Mouse (Mus musculus) adipocyte (in vitro differentiated cells): ENCODE results near the gene Pi4k2a.
A peak's percentile ranks its signal among the peaks of the same experiment; 100 is the strongest.

Experiments used
- DNase-seq: peaks from one replicate; pipeline ENCODE4 v3.0.0-alpha.2; 2016; ENCODE audit warnings: low spot score

The Pi4k2a gene

DNA sequence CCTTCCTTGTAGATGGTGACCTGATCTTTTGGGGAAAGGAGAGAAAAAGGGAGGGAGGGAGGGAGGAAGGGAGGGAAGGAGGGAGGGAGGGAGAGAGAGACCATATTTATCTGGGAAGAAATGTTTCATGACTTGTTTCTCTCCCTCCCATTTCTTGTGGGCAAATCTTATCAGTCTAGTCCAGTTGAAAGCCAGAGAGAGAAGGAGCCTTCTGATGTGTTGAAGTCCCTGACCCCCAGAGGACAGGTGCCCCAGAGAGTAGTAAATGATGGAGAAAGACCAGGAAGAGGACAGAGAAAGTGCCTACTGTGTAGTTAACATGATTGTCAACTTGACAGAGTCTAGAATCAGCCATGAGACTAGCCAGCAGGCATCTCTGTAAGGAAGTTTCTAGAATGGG lies 44.8 kb downstream of the Pi4k2a start:
- DNase-seq, result no peak

DNA sequence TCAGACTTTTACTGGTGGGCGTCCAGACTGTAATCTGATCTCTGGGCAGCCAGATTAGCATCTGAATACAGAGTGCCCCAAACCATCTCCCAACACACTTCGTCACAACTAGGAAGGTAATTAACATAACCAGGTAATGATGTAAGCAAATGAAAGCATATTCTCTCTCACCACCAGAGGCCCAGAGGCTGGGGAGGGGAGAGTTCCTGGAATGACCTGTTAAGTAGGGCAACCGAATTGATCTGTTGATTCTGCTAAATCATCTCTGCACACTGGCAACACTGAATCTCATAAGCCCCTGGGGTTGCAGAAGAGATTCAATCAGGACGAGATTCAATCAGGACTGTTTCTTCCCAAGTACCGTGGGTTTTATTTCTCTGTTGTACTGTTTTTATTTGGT lies 45.9 kb downstream of the Pi4k2a start:
- no peak for DNase-seq

DNA sequence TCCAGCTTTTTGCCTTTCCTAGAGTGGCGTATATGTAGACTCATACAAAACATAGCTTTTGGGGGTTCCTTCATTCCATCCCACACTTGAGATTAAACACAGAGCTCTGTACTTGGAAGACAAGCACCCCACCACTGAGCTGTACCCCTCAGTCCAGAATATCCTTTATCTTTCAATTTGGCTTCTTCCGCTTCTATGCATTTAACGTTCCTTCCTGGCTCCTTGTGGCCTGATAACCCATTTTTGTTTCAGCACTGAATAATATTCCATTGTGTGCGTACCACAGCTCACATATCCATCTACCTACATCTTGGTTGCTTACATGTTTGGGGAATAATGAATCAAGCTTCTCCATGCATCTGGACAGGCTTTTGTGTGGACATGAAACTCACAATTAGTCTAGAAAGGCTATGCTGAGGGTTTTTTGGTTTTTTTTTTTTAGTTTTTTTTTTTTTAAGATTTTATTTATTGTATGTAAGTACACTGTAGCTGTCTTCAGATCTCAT lies 47.0 kb downstream of the Pi4k2a start:
- DNase-seq, result no peak

DNA sequence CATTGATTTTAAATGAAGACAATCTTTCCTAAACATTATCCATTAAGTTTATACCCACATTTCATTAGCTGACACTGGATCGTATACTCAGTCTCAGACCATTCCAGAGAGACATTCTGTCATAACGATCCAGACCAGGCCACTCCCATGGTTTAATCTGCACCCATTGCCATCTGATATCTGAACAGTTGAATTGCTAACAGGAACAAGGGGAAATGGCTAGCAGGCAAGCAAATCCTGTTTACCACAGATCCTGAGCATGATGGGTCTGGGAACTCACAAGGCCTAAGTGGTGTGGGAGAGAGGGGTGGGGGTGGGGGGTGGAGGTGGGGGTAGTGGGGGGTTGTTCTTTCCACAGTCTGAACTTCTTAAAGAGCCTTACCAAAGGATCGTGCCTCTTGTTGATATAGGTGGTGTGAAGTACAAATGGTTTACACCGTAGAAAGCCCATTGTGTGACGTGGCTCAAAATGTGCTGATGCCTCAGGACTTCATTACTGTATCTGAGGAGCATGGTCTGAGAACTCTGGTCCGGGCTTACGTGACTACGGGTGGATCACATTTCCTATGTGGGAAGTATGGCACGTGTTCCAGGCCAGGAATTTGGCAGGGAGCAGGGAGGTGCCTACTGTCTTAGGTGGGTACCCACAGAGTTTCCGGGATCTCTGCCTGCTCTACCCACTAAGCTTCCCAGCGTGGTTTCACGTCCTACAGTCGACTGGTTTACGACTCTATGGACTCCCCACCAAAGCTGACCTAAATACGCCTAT lies 48.4 kb downstream of the Pi4k2a start:
- no peak for DNase-seq

DNA sequence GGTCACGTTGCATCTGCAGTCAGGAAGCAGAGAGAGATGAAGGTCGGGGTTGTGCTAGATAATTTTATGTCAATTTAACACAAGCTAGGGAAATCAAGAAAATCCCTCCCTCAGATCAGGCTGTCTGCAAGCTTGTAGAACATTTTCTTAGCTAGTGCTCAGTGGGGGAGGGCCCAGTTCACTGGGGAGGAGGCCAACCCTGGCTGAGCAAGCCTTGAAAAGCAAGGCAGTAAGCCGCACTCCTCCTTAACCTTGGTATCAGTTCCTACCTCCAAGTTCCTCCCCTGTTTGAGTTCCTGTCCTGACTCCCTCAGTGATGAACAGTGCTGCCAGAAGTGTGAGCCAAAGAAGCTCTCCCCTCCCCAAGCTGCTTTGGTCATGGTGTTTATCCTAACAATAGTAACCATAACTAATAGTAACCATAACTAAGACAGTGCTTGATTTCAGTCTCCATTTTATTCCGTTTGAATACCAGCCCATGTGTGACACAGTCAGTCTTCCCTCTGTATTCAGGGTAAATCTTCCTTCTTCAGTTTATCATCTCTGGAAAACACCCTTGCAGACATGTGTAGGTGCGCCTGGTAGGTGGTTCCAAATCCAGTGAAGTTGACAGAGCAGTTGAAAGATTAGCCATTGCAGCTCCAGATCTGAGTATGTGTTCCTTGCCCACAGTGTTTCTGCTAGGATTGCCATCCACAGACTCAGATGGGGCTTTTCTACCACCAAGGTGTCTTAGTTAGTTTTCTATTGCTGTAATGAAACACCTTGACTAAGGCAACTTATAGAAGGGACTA lies 49.7 kb downstream of the Pi4k2a start:
- no peak for DNase-seq

DNA sequence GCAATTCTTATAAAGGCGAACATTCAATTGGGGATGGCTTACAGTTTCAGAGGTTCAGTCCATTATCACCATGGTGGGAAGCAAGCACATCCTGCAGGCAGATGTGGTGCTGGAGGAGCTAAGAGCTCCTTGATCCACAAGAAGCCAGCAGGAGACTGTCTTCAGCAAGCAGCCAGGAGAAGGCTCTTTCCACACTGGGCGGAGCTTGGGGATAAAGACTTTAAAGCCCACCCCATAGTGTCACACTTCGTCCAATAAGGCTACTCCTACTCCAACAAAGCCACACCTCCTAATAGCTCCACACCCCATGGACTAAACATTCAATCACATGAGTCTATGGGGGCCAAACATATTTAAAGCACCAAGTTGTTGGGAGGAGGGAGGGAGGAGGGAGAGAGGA lies 51.7 kb downstream of the Pi4k2a start:
- DNase-seq, result no peak

DNA sequence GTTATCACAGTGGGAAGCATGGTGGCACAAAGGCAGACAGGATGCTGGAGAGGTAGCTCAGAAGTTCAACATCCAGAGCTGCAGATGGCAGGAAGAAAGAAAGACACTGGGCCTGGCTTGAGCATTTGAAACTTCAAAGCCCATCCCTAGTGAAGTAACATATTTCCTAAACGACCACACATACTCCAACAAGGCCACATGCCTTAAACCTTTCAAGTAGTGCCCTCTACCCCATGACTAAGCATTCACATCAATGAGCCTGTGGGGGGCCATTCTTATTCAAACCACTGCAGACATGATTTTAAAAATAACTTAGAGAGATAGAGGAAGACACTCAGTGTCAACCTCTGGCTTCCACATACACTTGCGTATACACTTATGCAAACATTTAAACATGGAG lies 52.5 kb downstream of the Pi4k2a start:
- DNase-seq, result no peak

DNA sequence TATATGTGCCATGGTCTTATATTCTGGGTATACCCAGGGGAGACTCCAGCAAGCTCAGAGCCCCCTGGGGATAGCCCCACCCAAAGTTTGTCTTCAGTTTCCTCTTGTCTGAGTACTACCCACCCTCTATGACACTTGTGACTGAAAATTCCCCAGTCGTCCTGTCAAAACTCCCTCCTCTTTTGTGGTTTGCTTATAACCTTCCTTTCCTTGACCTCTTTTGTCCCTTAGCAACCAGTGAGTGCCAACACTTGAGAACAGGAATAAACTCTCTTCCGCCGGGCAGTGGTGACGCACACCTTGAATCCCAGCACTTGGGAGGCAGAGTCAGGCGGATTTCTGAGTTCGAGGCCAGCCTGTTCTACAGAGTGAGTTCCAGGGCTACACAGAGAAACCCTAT lies 53.8 kb downstream of the Pi4k2a start:
- DNase-seq, result peak; percentile 43

DNA sequence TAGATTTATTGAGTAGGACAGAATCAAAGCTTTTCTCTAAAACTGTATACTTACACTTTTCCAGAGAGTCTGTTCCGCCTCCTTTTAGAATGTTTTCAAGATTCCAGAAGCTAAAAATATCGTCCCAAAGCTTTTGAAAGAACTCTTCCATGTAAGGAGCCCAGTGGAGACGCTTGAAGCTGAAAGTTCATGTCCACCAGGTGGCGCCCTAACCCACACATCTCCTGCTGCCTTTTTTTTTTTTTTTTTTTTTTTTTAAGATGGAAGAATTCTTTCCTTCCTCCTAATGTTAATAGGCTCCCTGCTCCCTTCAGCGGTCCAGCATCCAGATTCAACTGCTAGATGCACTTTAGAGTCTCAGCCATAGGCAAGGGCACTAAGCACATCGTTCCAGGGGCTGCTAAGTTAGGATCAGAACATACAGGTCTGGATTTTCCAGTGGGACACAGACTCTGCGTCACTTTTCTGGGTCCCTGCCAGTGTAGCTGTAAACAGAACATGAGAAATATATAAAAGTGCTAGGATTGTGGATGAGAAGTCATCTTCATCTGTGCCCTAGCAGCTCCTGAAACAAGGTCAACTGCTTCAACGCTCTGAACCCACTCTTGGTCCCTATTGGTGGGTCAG lies 54.4 kb downstream of the Pi4k2a start:
- peak; percentile 98 for DNase-seq

DNA sequence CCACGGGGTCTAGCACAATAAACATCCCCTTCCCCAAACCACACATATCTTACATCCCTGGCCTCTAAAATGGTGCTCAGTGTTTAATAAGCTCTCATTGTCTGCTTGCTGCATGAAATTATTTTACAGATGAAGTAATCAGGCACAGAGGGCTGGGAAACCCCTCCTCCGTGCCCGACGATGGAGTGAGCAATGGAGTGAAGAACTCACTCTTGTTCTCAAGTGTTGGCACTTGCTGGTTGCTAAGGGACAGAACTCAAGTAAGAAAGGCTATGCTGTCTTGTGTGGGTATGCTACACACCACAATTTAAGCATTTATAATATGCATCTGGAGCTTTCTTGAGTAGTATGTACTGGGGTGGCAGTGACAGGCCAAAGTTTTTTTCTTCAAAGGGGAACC lies 54.9 kb downstream of the Pi4k2a start:
- no peak for DNase-seq

DNA sequence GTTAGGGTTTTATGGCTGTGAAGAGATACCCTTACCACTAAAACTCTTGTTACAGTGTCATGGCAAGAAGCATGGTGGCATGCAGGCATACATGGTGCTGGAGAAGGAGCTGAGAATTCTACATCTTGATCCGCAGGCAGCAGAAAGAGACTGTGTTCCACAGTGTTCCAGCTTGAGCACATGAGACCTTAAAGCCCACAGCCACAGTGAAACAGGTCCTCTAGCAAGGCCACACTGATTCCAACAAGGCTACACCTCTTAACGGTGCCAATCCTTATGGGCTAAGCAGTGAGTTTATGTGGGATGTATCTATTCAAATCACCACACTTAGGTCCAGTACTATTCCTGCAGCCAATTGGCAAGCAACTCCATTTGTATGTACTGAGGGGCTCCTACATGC lies 55.5 kb downstream of the Pi4k2a start:
- no peak for DNase-seq

DNA sequence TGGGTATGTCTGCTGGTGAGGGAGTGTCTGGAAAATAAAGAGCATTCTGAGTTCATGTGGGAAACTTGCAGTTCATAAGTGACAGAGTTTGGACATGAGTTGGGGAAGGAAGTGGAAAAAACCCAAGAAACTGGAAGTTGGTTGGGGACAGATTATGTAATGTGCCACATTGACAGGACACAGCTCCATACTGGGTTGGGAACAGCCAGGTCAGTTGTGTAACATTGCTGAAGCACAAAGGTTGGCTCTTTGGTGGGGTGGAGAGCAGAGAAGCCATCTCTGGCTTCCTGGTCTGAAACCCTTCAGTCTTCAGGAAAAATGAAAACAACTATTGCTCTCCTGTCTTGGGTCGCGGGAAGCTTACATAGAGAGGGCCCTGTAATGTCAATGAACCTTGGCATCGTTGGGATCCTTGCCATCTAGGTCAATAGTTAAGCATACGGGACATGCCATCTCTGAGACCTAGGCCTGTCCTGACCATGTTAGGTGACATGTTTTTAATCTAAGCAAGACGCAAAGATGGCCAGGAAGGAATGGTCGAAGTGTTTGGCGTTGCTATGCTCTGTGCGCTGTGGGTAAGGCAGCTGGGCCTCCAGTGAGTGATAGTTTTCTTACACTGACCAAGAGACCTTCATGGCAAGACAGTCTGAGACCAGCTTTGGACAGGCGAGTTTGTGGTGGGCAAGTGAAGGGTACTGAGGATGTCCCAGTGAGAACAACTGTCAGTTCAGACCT lies 56.2 kb downstream of the Pi4k2a start:
- peak; percentile 89 for DNase-seq

DNA sequence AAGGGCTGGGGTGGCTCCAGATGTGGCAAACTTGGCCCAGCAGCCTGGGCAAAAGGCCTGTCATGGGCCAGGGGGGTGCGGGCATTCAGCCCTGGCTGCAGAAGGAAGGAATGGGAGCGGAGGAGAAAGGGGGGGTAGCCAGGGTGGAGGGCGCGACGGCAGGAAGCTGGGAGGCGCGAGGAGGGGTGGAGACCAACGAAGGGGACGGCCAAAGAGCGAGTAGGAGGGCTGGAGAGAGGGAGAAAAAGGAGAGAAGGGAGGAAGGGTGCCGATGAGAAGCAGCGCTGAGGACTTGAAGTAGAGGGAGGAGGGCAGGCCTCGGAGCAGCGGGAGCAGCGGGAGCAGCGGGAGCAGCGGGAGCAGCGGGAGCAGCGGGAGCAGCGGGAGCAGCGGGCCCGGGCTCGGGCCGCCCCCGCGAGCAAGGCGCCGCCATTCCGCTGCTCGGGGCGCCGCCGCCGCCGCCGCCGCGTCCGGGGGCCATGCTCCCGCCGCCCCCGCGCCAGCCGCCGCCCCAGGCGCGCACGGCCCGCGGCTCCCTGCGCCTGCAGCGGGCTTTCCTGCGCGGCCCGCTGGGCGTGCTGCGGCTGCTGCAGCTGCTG lies 57.0 kb downstream of the Pi4k2a start, which contains the start of gene Marveld1:
Marveld1 (plus strand) TSS at position 231 of the 599 bp plus-strand sequence.
- peak; percentile 93 for DNase-seq

DNA sequence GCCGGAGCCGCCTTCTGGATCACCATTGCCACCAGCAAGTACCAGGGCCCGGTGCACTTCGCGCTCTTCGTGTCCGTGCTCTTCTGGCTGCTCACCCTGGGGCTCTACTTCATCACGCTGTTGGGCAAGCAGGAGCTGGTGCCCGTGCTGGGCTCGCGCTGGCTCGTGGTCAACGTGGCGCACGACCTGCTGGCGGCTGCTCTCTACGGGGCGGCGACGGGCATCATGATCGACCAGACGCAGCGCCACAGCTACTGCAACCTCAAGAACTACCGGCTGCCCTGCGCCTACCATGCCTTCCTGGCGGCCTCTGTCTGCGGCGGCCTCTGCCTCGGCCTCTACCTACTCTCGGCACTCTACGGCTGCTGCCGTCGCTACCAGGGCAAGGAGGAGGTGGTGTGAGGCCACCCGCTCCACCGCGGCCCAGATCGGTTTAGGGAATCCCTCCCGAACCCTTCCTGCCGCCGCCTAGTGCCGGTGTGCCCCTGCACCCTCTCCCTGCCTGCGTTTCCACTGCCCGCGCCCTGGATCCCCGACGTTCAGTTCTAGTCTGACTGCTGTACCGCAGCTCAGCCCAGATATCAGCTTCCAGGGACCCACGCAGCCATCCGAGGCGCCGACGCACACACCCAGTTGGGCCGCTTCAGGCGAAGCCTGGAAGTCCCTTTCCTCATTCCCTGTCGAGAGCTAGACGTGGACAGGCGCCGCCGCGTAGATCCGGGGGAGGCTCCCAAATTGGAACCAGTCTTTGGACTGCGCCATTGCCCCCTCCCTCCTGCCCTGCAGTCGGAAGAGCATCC lies 57.7 kb downstream of the Pi4k2a start:
- DNase-seq, result peak; percentile 74

DNA sequence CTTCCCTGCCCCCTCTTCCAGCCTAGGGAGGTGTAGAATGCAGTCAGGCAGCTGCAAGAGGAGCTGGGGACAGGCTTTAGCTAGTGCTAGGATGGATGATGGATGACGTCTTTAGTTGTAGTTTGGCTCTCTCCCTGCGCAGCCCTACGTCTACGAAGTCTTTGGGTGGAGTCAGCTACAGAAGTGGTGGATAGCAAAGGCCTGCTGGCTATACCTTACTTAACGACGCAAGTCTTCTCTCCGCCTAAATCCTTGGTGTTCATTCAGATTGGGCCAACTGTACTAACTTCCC lies 58.2 kb downstream of the Pi4k2a start:
- peak; percentile 72 for DNase-seq

DNA sequence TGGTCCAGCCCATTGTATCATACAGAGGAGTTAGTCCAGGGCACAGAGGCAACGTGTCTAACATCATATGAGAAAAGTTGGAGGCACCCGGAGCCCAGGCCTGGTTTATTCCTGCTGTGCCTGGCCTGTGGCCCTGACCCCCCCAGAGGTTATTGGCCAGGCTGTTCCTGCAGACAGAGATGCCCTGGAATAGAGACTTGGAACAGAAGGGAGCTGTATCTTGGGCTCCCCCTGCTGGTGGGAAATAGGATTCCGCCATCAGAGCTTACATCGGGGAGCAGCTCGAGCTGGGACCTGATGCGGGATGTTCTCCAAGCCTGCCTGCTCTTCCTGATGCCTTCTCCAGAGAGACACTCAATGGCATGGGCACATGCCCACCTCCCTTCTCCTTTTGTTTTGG lies 61.7 kb downstream of the Pi4k2a start:
- peak; percentile 97 for DNase-seq

DNA sequence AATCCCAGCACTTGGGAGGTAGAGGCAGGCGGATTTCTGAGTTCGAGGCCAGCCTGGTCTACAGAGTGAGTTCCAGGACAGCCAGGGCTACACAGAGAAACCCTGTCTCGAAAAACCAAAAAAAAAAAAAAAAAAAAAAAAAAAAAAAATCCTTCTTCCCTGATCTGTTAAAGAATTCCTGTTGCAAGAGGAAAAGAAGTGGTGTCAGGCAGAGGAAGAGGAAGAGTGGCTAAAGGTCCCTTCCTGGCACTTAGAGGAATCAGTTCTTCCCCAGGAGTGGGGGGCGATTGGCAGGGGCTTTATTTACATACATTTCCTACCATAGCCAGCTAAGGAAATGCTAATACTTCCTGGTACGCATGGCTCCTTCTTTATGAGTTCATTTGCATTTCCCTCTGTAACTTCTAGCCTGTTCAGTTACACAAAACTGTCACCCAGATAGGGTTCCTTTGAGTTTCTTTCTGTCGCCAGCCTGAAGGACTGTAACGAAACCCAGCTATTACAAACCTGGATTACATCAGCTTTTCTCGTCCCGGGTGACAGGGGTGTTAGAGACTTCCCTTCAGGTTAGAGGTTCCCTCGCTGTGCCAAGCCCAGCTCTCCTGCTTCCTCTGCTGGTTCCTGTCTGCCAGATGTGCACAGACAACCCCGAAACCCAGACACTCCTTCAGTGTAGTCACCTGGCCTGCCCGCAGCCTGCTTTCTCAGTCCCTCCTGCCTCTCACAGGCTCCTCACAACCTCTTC lies 67.4 kb downstream of the Pi4k2a start:
- DNase-seq, result peak; percentile 53

DNA sequence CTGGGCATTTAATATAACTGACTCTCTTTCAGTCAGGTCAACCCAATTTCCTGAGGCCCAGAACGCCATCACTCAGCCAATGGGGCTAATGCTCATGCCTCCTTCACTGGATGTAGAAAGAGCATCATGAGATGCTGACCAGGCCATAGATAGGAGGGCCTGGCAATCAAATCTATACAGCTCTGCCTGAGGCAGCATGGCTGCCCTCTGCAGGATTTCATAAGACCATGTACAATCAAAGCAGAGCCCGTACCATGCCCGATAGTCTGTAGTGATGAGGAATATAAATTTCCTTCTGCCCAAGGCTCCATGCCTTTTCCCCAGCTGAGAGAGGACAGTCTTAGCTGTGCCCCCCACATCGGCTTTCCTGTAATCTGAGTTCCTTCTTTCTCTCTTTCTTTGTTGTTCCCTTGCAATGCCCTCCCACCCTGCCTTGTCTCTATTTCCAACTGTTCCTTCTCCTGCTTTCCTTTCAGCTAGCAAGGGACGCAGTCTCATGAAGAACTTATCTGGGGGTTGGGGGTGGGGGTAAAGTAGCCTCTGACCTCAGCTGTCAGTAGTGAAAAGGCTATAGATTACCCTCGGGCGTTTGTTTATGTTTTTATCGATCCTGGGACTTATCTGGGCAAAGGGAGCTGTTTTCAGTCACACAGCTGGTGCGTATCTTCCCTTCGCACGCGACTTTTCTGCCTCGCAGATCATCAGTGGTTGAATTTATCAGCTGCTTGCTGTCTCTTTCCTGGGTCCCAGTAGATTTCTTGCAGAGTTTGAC lies 68.2 kb downstream of the Pi4k2a start:
- DNase-seq, result no peak

DNA sequence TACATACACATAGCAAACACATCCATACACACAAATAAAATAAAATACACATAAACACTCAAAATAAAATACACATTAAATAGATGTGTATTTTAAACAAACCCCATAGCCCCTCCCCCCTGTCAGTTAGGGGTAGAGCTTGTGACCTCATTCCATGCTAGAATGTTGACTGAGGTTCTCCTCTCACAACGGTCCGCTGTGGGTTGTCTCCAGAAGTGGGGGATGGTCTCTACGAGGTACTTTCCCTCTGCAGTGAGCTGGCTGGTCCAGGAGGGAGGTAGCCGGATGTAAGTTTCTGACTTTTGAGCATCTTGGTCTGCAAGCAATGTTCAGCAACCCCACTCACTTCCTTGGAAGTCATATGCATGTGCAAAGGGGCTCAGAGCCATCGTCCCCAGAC lies 73.5 kb downstream of the Pi4k2a start, which contains the start of gene Zfyve27:
Zfyve27 (plus strand) TSS at position 188 of the 400 bp plus-strand sequence.
- no peak for DNase-seq
